Mouse (Mus musculus) liver, adult 10 weeks (tissue): ENCODE results near the gene Stxbp1. TPM values are rescaled to one million over a fixed set of nuclear protein-coding genes. Genes with fewer than 3 reads are reported as not detected.

Experiments used
- polyA plus RNA-seq: library from polyadenylated mRNA; stranded (reverse); fragments of 350-450 nt; fragmentation: Illumina TruSeq; extraction: RNeasy Lipid Tissue Mini Kit (QIAGEN cat#74804); gene quantifications from one replicate; pipeline ENCODE4 v1.2.3, GENCODE M21; 2014; ENCODE audit warnings: low read depth, low replicate concordance

The Stxbp1 gene
- polyA plus RNA-seq = 0.74 TPM

GRCm38 (mm10) chr2:32846805-32847467 is at the start of gene Stxbp1:
Gene Stxbp1, minus strand, starts transcription at chr2:32847245.

GRCm38 (mm10) chr2:32875675-32876489 is 28.8 kb upstream of the Stxbp1 start, which contains the start of gene Fam129b:
Gene Fam129b, plus strand, starts transcription at chr2:32876114.

GRCm38 (mm10) chr2:32784048-32784681 is 62.9 kb downstream of the Stxbp1 start, which contains the start of gene Cfap157:
Gene Cfap157, minus strand, starts transcription at chr2:32784428.

GRCm38 (mm10) chr2:32775359-32776074 is 71.5 kb downstream of the Stxbp1 start, which contains the start of the genes Ttc16 and Ptrh1:
Gene Ttc16, minus strand, starts transcription at chr2:32775633.
Gene Ptrh1, plus strand, starts transcription at chr2:32775786.

GRCm38 (mm10) chr2:32757056-32757845 is 89.8 kb downstream of the Stxbp1 start, which contains the start of gene Tor2a:
Gene Tor2a, plus strand, starts transcription at chr2:32757234.

GRCm38 (mm10) chr2:32740916-32741272 is 106.2 kb downstream of the Stxbp1 start, which contains the start of gene 6330409D20Rik:
Gene 6330409D20Rik, minus strand, starts transcription at chr2:32741016.

Other genes starting within 250 kb of the Stxbp1 start
- 9.5 TPM for gene St6galnac6, start 247.5 kb downstream of the Stxbp1 start, polyA plus RNA-seq
- not detected for gene Ak1, start 225.5 kb downstream of the Stxbp1 start, polyA plus RNA-seq
- gene Eng, start 200.7 kb downstream of the Stxbp1 start, polyA plus RNA-seq = 2.6 TPM
- 20.6 TPM for gene Fpgs, start 143.1 kb downstream of the Stxbp1 start, polyA plus RNA-seq
- gene Cdk9, start 134.2 kb downstream of the Stxbp1 start, polyA plus RNA-seq = 18.5 TPM
- 0.11 TPM for gene Sh2d3c, start 126.2 kb downstream of the Stxbp1 start, polyA plus RNA-seq
- not detected for gene 6330409D20Rik, start 106.2 kb downstream of the Stxbp1 start, polyA plus RNA-seq
- 2.4 TPM for gene Tor2a, start 90.0 kb downstream of the Stxbp1 start, polyA plus RNA-seq
- gene Ttc16, start 71.6 kb downstream of the Stxbp1 start, polyA plus RNA-seq = not detected
- gene Ptrh1, start 71.5 kb downstream of the Stxbp1 start, polyA plus RNA-seq = not detected
- not detected for gene Cfap157, start 62.8 kb downstream of the Stxbp1 start, polyA plus RNA-seq
- 0.42 TPM for gene Fam129b, start 28.9 kb upstream of the Stxbp1 start, polyA plus RNA-seq
- gene Rpl12, start 114.3 kb upstream of the Stxbp1 start, polyA plus RNA-seq = 122 TPM
- 2.0 TPM for gene Lrsam1, start 114.4 kb upstream of the Stxbp1 start, polyA plus RNA-seq
- gene Slc2a8, start 134.8 kb upstream of the Stxbp1 start, polyA plus RNA-seq = 0.64 TPM